Mouse (Mus musculus): Measurements from ENCODE around the gene Son. TPM values are rescaled to one million over a fixed set of nuclear protein-coding genes. Genes with fewer than 3 reads are reported as not detected.
A peak's percentile ranks its signal among the peaks of the same experiment; 100 is the strongest.

Son gene
- total RNA-seq, 1 experiment = 181 TPM

DNA sequence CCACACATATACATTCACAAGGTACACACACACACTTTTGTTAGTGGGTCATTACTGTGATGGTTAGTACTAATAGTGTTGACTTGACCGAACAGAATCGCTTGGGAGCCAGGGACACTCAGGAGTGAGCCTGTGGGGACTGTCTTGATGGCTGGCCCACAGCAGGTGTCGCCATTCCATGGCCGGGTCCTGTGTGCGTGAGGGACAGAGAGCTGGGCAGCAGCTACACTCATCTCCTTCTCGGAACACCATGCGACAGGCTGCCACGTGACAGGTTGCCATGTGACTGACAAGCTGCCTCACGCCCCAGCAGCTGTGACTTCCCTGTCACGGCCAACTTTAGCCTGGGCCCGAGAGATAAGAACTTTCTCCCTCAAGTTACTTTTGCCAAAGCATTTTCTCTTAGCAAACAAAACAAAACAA lies 69.6 kb downstream of the Son start:
- Histone ChIP-seq H3K27ac (ENCODE audit: insufficient read depth, low read depth, low read length, poor library complexity, severe bottlenecking) (peak overlapping the region; percentile 11; the same call in 1 of the 2 replicates), H3K4me1 (ENCODE audit: control insufficient read depth in 2 of 2, insufficient read depth in 2 of 2, low read length in 2 of 2, poor library complexity in 1 of 2) (peaks cover 0 to 11% of the 10 kb centered on the region in 2 experiments; a peak in 1 of 4 replicates), H3K36me3 (ENCODE audit: control insufficient read depth, insufficient read depth, low read length, poor library complexity, severe bottlenecking) (peaks cover 15% of the 10 kb centered on the region), H3K9me3 (ENCODE audit: control insufficient read depth, insufficient read depth, low read depth, low read length) (no peaks in the 10 kb centered on the region; the same call in 1 of the 2 replicates), H3K9ac (ENCODE audit: insufficient read depth, low read depth, low read length, poor library complexity, severe bottlenecking) (no peak overlapping the region), H3K4me3 (ENCODE audit: insufficient read depth in 1 of 2, low read depth in 1 of 2, low read length in 2 of 2, poor library complexity in 1 of 2, severe bottlenecking in 1 of 2) (no peak overlapping the region)
- in situ Hi-C loops (cut with MboI; ENCODE audit: low sequenced_read_pairs in 2 of 2, unreplicated experiment in 2 of 2) = loop anchor here (25.0 kb wide), 1 partner anchor 195 kb away; no protein-coding TSS in a partner anchor
- TF ChIP-seq ZC3H11A (IDR thresholded peaks at IDR 0.05; ENCODE audit: borderline replicate concordance, low read depth, low read length) (no peak), HCFC1 (IDR thresholded peaks at IDR 0.05; ENCODE audit: borderline replicate concordance, insufficient read depth, low read length) (no peak), ZNF384 (IDR thresholded peaks at IDR 0.05; ENCODE audit: low read depth, low read length) (no peak), CHD2 (IDR thresholded peaks at IDR 0.05; ENCODE audit: low read depth, low read length) (no peak), MAFK (IDR thresholded peaks at IDR 0.05; ENCODE audit: insufficient read depth, low read depth, low read length) (no peak)
- no peak for DNase-seq (ENCODE audit: low read depth, low spot score)

GRCm38 (mm10) chr16:91717399-91717798 lies 70.1 kb downstream of the Son start:
- H3K27ac ChIP-seq (ENCODE audit: insufficient read depth, low read depth, low read length, poor library complexity, severe bottlenecking) = no peak overlapping the region
- DNase-seq (ENCODE audit: low read depth, low spot score) = no peak

GRCm38 (mm10) chr16:91724247-91724646 lies 76.9 kb downstream of the Son start:
- H3K9me3 ChIP-seq (ENCODE audit: control insufficient read depth, insufficient read depth, low read depth, low read length) = no peaks in the 10 kb centered on the region
- in situ Hi-C loops (cut with MboI; ENCODE audit: low sequenced_read_pairs in 2 of 2, unreplicated experiment in 2 of 2) = loop anchor here (25.0 kb wide), 1 partner anchor 188 kb away; no protein-coding TSS in a partner anchor
- TF ChIP-seq CHD2 (IDR thresholded peaks at IDR 0.05; ENCODE audit: low read depth, low read length) (no peak), ZNF384 (IDR thresholded peaks at IDR 0.05; ENCODE audit: low read depth, low read length) (no peak), HCFC1 (IDR thresholded peaks at IDR 0.05; ENCODE audit: borderline replicate concordance, insufficient read depth, low read length) (no peak), MAFK (IDR thresholded peaks at IDR 0.05; ENCODE audit: insufficient read depth, low read depth, low read length) (no peak), ZC3H11A (IDR thresholded peaks at IDR 0.05; ENCODE audit: borderline replicate concordance, low read depth, low read length) (peak; percentile 45; the same call in 1 of the 2 replicates)
- no peak overlapping the region for H3K27ac ChIP-seq (ENCODE audit: insufficient read depth, low read depth, low read length, poor library complexity, severe bottlenecking)
- H3K4me1 ChIP-seq (ENCODE audit: control insufficient read depth in 2 of 2, insufficient read depth in 2 of 2, low read length in 2 of 2, poor library complexity in 1 of 2) = peaks cover 0 to 10% of the 10 kb centered on the region in 2 experiments; a peak in 1 of 4 replicates
- no peak overlapping the region for H3K4me3 ChIP-seq (ENCODE audit: insufficient read depth in 1 of 2, low read depth in 1 of 2, low read length in 2 of 2, poor library complexity in 1 of 2, severe bottlenecking in 1 of 2)
- peak; percentile 51 for DNase-seq (ENCODE audit: low read depth, low spot score)
- H3K9ac ChIP-seq (ENCODE audit: insufficient read depth, low read depth, low read length, poor library complexity, severe bottlenecking) = no peak overlapping the region
- peaks cover 9% of the 10 kb centered on the region; the same call in 1 of the 2 replicates for H3K36me3 ChIP-seq (ENCODE audit: control insufficient read depth, insufficient read depth, low read length, poor library complexity, severe bottlenecking)

More at GRCm38 (mm10) chr16:91717399-91717798, 70.1 kb downstream of the Son start:
- no peak for TF ChIP-seq ZC3H11A (IDR thresholded peaks at IDR 0.05; ENCODE audit: borderline replicate concordance, low read depth, low read length)
- TF ChIP-seq MAFK (IDR thresholded peaks at IDR 0.05; ENCODE audit: insufficient read depth, low read depth, low read length) = no peak
- no peak for TF ChIP-seq ZNF384 (IDR thresholded peaks at IDR 0.05; ENCODE audit: low read depth, low read length)
- no peak for TF ChIP-seq CHD2 (IDR thresholded peaks at IDR 0.05; ENCODE audit: low read depth, low read length)
- TF ChIP-seq HCFC1 (IDR thresholded peaks at IDR 0.05; ENCODE audit: borderline replicate concordance, insufficient read depth, low read length) = no peak
- in situ Hi-C loops (cut with MboI; ENCODE audit: low sequenced_read_pairs in 2 of 2, unreplicated experiment in 2 of 2) = loop anchor here (25.0 kb wide), 1 partner anchor 195 kb away; no protein-coding TSS in a partner anchor
- no peak overlapping the region for H3K4me3 ChIP-seq (ENCODE audit: insufficient read depth in 1 of 2, low read depth in 1 of 2, low read length in 2 of 2, poor library complexity in 1 of 2, severe bottlenecking in 1 of 2)
- no peaks in the 10 kb centered on the region; the same call in 1 of the 2 replicates for H3K9me3 ChIP-seq (ENCODE audit: control insufficient read depth, insufficient read depth, low read depth, low read length)
- no peak overlapping the region for H3K9ac ChIP-seq (ENCODE audit: insufficient read depth, low read depth, low read length, poor library complexity, severe bottlenecking)
- peaks cover 14% of the 10 kb centered on the region for H3K36me3 ChIP-seq (ENCODE audit: control insufficient read depth, insufficient read depth, low read length, poor library complexity, severe bottlenecking)
- peaks cover 0 to 11% of the 10 kb centered on the region in 2 experiments; a peak in 1 of 4 replicates for H3K4me1 ChIP-seq (ENCODE audit: control insufficient read depth in 2 of 2, insufficient read depth in 2 of 2, low read length in 2 of 2, poor library complexity in 1 of 2)

- in situ Hi-C loops (cut with MboI; ENCODE audit: low sequenced_read_pairs in 2 of 2, unreplicated experiment in 2 of 2) = no loop called here
- Histone ChIP-seq H3K27ac (ENCODE audit: insufficient read depth, low read depth, low read length, poor library complexity, severe bottlenecking) (no peak overlapping the region), H3K9me3 (ENCODE audit: control insufficient read depth, insufficient read depth, low read depth, low read length) (no peaks in the 10 kb centered on the region), H3K4me1 (ENCODE audit: control insufficient read depth in 2 of 2, insufficient read depth in 2 of 2, low read length in 2 of 2, poor library complexity in 1 of 2) (peaks cover 0 to 3% of the 10 kb centered on the region in 2 experiments; a peak in 1 of 4 replicates), H3K9ac (ENCODE audit: insufficient read depth, low read depth, low read length, poor library complexity, severe bottlenecking) (peak overlapping the region; percentile 62), H3K4me3 (ENCODE audit: insufficient read depth in 1 of 2, low read depth in 1 of 2, low read length in 2 of 2, poor library complexity in 1 of 2, severe bottlenecking in 1 of 2) (peak overlapping the region; percentile 72 to 99), H3K36me3 (ENCODE audit: control insufficient read depth, insufficient read depth, low read length, poor library complexity, severe bottlenecking) (peaks cover 4% of the 10 kb centered on the region; the same call in 1 of the 2 replicates)
- no peak for DNase-seq (ENCODE audit: low read depth, low spot score)
- TF ChIP-seq HCFC1 (IDR thresholded peaks at IDR 0.05; ENCODE audit: borderline replicate concordance, insufficient read depth, low read length) = no peak
- no peak for TF ChIP-seq MAFK (IDR thresholded peaks at IDR 0.05; ENCODE audit: insufficient read depth, low read depth, low read length)
- TF ChIP-seq ZC3H11A (IDR thresholded peaks at IDR 0.05; ENCODE audit: borderline replicate concordance, low read depth, low read length) = no peak
- no peak for TF ChIP-seq ZNF384 (IDR thresholded peaks at IDR 0.05; ENCODE audit: low read depth, low read length)
- no peak for TF ChIP-seq CHD2 (IDR thresholded peaks at IDR 0.05; ENCODE audit: low read depth, low read length)
These were observed 80.1 kb downstream of the Son start for GRCm38 (mm10) chr16:91727433-91727832.
